Mouse (Mus musculus) Muller cell, postnatal 12 days (primary cell): Measurements from ENCODE around the gene Kcnk15.

ENCODE experiments used
- DNase-seq: peaks from one replicate; pipeline ENCODE4 v3.0.0-alpha.2; 2015; ENCODE audit errors: inconsistent ontology term

The Kcnk15 gene

GRCm38 (mm10) chr2:163853461-163853901, at the start of gene Kcnk15:
Gene Kcnk15 (plus strand): TSS chr2:163853651.
- DNase-seq = no peak

DNA sequence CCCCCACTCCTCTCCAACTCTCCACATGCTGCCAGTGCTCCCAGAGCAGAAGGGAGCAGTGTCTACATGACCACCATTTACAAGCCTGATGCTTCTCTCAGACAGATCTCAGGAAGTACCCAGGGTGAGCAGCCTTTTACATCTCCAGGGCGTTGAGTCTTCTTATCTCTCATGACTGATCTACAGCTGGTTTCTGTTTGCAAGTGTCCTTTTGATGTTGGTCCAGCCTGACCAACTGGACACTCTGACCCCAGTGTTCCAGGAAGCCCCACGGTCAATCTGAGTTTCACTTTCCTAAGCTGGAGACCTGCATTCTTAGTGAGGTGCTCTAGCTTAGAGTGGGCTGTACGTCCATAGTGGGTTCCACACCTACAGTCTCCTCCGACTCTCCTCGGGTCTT, 49.6 kb upstream of the Kcnk15 start:
- no peak for DNase-seq

GRCm38 (mm10) chr2:163809166-163809565, 44.3 kb upstream of the Kcnk15 start:
- no peak for DNase-seq

DNA sequence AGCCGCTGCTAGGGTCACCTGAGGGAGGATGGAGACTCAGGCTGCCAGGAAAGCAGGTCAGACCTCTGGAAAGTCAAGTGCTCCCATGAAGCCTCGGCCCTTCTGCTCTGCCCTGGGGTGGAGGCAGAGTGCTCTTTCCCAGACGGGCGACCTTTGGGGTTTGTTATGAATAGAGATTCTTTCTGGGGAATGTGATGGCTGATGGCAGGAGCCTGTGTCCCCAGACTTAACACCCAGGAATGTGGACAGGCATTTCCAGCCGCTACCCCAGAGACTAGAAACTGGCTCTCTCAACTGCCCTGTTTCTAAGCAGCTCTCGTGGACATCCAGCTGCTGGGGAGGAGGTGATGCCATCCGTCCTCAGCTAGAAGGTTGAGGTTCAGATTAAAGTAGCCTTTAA, 43.7 kb upstream of the Kcnk15 start:
- peak; percentile 84 for DNase-seq

DNA sequence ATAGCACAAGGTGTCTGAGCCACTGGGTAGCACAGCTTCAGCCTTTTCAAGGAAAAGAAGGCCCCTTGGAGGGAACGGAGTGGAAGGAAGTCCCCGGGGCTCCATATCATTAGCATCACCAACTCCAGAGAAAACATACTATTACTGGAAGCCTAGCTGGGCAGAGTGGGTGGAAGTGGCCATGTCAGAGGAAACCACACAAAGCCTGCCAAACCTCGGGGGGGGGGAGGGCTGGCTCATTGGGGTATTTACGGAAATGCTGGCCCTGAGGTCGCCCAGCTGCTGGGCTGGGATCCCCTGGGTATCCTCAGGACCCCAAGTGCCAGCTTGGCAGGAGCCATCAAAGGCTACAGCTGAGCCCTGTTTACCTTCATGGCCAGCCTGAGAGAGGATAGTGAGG, 40.4 kb upstream of the Kcnk15 start:
- peak; percentile 48 for DNase-seq

- DNase-seq = no peak
Observed at GRCm38 (mm10) chr2:163814739-163815465, 38.5 kb upstream of the Kcnk15 start.

GRCm38 (mm10) chr2:163820607-163821006, 32.8 kb upstream of the Kcnk15 start, which contains the start of gene Ccn5:
Gene Ccn5 (plus strand): TSS chr2:163820861.
- DNase-seq = peak; percentile 94

GRCm38 (mm10) chr2:163823248-163823647, 30.2 kb upstream of the Kcnk15 start:
- DNase-seq = peak; percentile 43

- DNase-seq = no peak
Observed at GRCm38 (mm10) chr2:163823771-163824170, 29.7 kb upstream of the Kcnk15 start.

DNA sequence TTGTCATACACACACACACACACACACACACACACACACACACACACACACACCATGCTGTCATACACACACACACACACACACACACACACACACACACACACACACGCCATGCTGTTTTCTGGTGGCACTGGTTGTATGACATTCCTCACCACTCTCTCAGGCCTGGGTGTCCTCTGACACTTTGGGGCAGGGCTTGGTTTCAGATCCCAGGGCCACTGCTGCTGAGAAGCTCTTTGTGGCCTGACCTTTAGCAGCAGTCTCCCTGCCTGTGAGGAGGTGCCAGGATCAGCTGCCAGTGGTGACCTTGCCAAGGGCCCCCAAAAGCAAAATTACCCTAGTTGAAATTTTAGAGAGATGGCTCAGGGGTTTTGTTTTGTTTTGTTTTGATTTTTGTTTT, 27.6 kb upstream of the Kcnk15 start:
- no peak for DNase-seq

DNA sequence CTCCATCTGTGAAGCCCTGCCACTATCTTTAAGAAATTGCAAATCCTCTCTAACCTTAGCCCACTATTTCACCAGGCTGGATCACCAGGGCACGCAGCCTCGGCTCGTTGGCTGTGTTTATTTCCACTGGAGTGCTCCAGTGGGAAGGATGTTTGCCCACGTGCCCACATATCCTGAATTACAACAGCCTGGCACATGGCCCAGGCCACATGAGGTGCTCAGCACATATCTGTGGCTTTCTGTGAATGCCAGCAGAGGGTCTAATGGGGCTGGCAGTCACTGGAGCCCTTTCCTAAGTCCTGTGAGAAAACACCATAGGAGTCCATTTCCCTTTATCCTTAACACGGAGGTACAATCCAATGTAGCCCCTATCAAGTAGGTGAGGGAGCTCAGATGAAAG, 27.0 kb upstream of the Kcnk15 start:
- peak; percentile 69 for DNase-seq

DNA sequence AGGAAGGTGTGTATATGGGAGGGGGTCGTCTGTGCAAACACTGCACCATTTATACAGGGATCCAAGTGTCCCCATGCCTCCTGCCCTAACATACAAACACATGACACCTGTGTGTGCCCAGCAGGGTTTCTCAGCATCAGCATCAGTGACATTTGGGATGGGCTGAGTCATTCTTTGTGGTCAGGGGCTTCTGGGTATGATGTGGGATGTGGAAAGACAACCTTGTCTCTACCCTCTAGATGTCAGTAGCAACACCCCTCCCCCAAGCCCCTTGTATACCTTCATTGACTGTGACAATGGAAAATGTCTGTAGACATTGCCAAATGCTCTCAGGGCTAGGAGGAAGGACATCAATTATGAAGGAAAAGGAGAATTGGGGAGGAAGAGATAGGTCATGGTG, 22.3 kb upstream of the Kcnk15 start:
- no peak for DNase-seq

- DNase-seq = peak; percentile 63
Observed at GRCm38 (mm10) chr2:163838043-163838442, 15.4 kb upstream of the Kcnk15 start.

- peak; percentile 92 for DNase-seq
Observed at GRCm38 (mm10) chr2:163839519-163839918, 13.9 kb upstream of the Kcnk15 start.

GRCm38 (mm10) chr2:163842043-163842442, 11.4 kb upstream of the Kcnk15 start:
- no peak for DNase-seq

GRCm38 (mm10) chr2:163857233-163857632, 3.8 kb downstream of the Kcnk15 start:
- DNase-seq = no peak

GRCm38 (mm10) chr2:163858254-163858947, 5.0 kb downstream of the Kcnk15 start:
- peak; percentile 27 for DNase-seq

DNA sequence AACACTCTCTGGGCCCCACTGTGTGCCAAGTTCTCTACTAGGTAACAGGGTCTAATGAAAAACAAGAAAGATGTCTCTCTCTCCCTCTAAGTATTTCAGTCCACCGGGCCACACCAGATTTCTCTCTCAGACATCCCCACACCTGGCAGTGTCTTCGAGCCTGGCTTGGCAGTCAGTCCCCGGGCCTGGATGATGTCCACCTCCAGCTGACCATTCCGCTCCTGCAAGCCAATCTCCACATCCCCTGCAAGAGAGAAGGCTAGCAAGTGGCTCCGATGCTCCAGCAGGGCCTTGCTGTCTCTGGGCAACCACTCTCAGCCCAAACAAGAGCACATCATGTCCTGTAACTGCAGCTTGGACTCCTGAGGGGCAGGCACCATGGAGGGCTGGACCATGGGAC, 11.9 kb downstream of the Kcnk15 start:
- DNase-seq = no peak

DNA sequence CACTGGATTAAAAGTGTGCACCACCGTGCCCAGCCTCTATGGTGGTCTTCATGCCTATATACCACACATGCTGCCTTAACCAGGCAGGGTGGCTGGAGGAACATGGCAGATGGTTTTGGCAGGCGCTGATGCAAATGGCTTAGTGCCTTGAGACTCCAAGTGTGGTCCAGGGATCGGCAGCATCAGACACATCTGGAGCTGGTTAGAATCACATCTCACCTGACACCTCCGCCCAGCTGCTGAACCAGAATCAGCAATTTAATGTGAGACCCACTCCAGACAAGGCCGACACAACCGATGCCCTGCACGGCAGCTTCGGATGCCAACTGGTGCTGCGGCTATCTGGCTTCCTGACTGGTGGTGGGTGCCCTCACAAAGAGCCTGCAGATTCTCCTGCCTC, 12.6 kb downstream of the Kcnk15 start:
- no peak for DNase-seq

GRCm38 (mm10) chr2:163869783-163870182, 16.3 kb downstream of the Kcnk15 start:
- DNase-seq = peak; percentile 43

- no peak for DNase-seq
Observed at GRCm38 (mm10) chr2:163871266-163871665, 17.8 kb downstream of the Kcnk15 start.

DNA sequence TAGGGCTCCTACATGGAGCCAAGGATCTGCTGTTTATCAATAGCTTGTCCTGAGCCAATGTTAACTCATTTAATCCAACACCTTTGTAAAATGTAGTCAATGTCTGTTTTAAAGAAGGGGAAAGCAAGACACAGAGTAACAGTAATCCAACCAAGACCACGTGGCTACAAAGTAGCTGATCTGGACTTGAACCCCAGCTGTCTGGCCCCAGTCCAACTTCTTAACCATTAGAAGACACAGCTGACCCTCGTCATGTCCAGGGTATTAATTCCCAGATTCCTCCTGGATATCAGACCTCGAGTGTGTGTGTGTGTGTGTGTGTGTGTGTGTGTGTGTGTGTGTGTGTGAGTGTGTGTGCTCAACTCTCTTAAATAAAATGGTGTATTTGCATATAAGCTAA, 18.5 kb downstream of the Kcnk15 start:
- no peak for DNase-seq

DNA sequence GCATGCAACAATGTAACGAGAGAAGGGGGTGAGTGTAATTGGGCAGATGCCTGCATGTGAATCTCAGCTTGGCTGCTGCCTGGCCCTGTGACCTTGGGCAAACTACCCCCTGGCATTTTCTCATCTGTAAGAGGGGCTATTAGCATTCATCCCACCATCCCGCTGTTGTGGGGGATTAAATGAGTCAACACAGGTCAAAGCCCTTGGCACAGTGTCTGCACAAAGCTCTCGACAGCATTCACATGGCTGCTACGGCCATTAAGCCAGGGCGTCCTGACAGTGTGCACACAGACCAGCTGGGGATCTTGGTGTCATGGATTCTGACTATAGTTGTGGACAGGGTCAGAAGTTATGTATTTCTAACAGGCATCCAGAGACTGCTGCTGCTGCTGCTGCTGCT, 21.4 kb downstream of the Kcnk15 start:
- DNase-seq = no peak
